Mouse (Mus musculus) hindlimb bud, embryonic 11.5 days (tissue): ENCODE measurements around the gene Gm14408.
"Not testable (repeated sequence)": the region's sequence is repeated elsewhere in the genome, so short reads cannot be mapped to it uniquely, and the experiment has no call there.

ENCODE experiments used
- DNase-seq: peaks from one replicate; pipeline ENCODE4 v3.0.0-alpha.2; 2012; ENCODE audit warnings: low read depth, low spot score; ENCODE audit errors: extremely low spot score

Gene Gm14408

DNA sequence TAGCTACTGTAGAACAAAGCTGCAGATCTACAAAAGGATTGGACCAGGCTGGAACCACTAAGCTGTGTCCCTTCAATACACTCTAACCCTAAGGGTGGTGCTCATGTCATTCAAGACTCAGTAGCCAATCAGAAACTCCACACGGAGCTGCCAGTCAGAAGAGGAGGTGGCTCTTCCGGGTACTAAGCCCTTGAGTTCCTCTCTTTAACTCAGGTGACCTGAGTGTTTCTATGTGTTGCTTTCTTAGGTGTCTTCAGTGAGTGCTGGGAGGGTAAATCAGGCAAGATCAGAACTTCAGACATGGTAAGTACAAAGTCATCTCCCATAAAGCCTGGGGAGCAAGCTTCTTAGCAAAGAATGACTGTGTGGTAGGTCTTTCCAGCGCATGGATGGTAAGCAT, at the start of gene Gm14408:
Gene Gm14408 (plus strand): TSS at position 301 of the 400 bp plus-strand sequence.
- DNase-seq: not testable (repeated sequence)

DNA sequence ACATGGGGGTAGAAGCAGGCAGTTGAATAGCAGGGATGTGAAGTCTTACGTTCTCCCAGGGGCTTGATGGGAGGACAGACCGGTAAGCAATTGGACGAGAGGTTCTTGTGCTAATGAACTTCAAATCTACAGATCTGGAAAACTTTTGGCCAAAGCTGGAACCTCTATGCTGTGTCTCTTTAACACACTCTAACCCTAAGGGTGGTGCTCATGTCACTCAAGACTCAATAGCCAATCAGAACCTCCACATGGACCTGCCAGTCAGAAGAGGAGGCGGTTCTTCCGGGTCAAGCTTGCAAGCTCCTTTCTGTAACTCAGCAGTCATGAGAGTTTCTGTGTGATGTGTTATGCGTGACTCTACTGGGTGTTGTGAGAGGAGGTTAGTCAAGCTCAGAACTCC, 32.6 kb upstream of the Gm14408 start, which contains the start of gene Gm14295:
Gene Gm14295 (plus strand): TSS at position 301 of the 400 bp plus-strand sequence.
- not testable (repeated sequence) for DNase-seq

DNA sequence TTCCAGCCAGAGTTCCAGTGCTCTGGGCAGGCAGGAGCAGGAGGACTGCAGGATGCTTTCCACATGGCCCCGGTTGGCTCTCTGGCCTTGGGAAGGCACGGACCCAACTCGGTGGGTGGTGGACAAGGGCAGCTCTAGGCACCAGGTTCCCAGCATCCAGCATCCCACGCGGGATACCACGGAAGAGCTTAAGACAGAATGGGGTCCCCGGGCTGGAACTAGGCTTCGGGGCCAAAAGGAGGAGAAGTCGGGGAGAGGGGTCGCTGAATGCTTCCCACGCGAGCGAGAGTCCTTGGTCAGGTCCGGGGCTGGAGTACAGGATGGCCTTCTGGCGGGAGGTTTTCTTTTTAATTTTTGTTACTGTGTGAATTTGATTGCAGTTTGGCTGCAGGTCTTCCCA, 32.2 kb upstream of the Gm14408 start:
- not testable (repeated sequence) for DNase-seq
